Mouse (Mus musculus) urinary bladder, adult 2 months (tissue): Measurements from ENCODE around the gene Gm21488. TPM values are rescaled to one million over a fixed set of nuclear protein-coding genes. Genes with fewer than 3 reads are reported as not detected.
"Not testable (repeated sequence)": the region's sequence is repeated elsewhere in the genome, so short reads cannot be mapped to it uniquely, and the experiment has no call there.

Experiments used
- DNase-seq: peaks from one replicate; pipeline ENCODE4 v3.0.0; 2022; ENCODE audit warnings: low spot score
- polyA plus RNA-seq: library from polyadenylated mRNA; depleted of rRNA; stranded (reverse); fragments of >200 nt; gene quantifications from 2 replicates; pipeline ENCODE4 v1.2.3, GENCODE M21; 2012; rRNA removed

Gm21488 gene
- polyA plus RNA-seq = not detected in 2 replicates

GRCm38 (mm10) chrY:27521820-27522219 lies at the start of gene Gm21488:
Gene Gm21488, minus strand, starts transcription at chrY:27521920.
- DNase-seq = not testable (repeated sequence)
